Mouse (Mus musculus) limb, embryonic 11.5 days (tissue): ENCODE measurements around the gene Tmprss7. TPM values are rescaled to one million over a fixed set of nuclear protein-coding genes. Genes with fewer than 3 reads are reported as not detected.

ENCODE experiments used
- ATAC-seq: fragments of 200-750 bp; cut with Nextera tagmentation; 2 replicates; pipeline ENCODE4 v1.8.0; 2017; ENCODE audit warnings: low read depth; ENCODE audit not compliant: insufficient number of reproducible peaks, low FRiP score, low TSS enrichment
- DNase-seq: peaks from one replicate; pipeline ENCODE4 v3.0.0-alpha.2; 2015; ENCODE audit warnings: low spot score
- H3K27ac ChIP-seq: fragments of 300-500 bp; sonication (generic); replicated peaks from 2 replicates; pipeline ENCODE4 v1.5.1; 2014; ENCODE audit warnings: low read depth, mild to moderate bottlenecking, low read length
- H3K27me3 ChIP-seq: fragments of 300-500 bp; sonication (generic); 2 replicates; pipeline ENCODE4 v1.6.1; 2014; ENCODE audit warnings: mild to moderate bottlenecking, low read length, mixed read lengths; ENCODE audit not compliant: control insufficient read depth, insufficient read depth
- H3K36me3 ChIP-seq: fragments of 300-500 bp; sonication (generic); 2 replicates; pipeline ENCODE4 v1.6.1; 2014; ENCODE audit warnings: mild to moderate bottlenecking, low read length, moderate library complexity, mixed read lengths; ENCODE audit not compliant: control insufficient read depth, insufficient read depth
- H3K4me1 ChIP-seq: fragments of 300-500 bp; sonication (generic); 2 replicates; pipeline ENCODE4 v1.6.1; 2014; ENCODE audit warnings: low read length, mixed read lengths; ENCODE audit not compliant: control insufficient read depth, insufficient read depth
- H3K4me2 ChIP-seq: fragments of 300-500 bp; sonication (generic); 2 replicates; pipeline ENCODE4 v1.6.1; 2014; ENCODE audit warnings: low read depth, mild to moderate bottlenecking, moderate library complexity; ENCODE audit not compliant: severe bottlenecking
- H3K4me3 ChIP-seq: fragments of 300-500 bp; sonication (generic); 2 replicates; pipeline ENCODE4 v1.5.1; 2014; ENCODE audit warnings: low read depth, low read length
- H3K9ac ChIP-seq: fragments of 300-500 bp; sonication (generic); 2 replicates; pipeline ENCODE4 v1.6.1; 2014; ENCODE audit warnings: mild to moderate bottlenecking, low read length
- H3K9me3 ChIP-seq: fragments of 300-500 bp; sonication (generic); 2 replicates; pipeline ENCODE4 v1.6.1; 2016; ENCODE audit warnings: low read length; ENCODE audit not compliant: control insufficient read depth
- WGBS: fragments of 180-500 bp; shearing (Covaris S2); extraction: QIAGEN DNeasy Blood & Tissue Kit; methylation state at CpG from one replicate; pipeline ENCODE4 v1.1.7; 2014; 5-methylcytosine and 5-hydroxymethylcytosine counted together
- polyA plus RNA-seq: library from polyadenylated mRNA; unstranded; fragments of >200 nt; fragmentation: Nextera tagmentation; extraction: Ambion mirVana; gene quantifications from 2 replicates; pipeline ENCODE4 v1.2.1, GENCODE M21; 2014

Gene Tmprss7
- 0.21 and 0.37 TPM in 2 replicates for polyA plus RNA-seq

DNA sequence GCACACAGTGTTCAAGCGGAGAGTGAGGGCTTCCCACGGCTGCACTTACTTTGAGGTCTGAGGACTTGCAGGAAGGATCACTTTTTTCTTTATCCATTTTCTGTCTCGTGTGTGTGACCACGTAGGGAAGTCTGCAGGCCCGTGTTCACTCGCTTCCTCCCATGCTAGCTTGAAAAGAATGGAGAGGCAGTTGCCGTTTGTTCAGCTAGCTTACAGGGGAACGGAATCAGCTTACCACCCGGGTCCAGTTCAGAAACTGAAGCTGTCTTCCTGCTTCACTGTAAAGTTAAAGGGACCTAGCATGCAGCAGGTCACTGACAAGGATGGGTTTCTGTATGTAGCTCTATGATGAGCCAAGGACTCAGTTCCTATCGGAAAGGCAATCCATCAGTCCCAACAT is at the start of gene Tmprss7:
Gene Tmprss7, minus strand, starts transcription at position 101 of the 400 bp plus-strand sequence.
- H3K4me3 ChIP-seq = no peak within 1 kb of the TSS
- H3K4me2 ChIP-seq = no peak within 1 kb of the TSS
- no peak within 1 kb of the TSS for H3K9ac ChIP-seq
- H3K36me3 ChIP-seq = no peaks in the 10 kb centered on the region
- 80% methylated on average over 10 of the region's 10 CpGs for WGBS
- no peaks in the 10 kb centered on the region for H3K9me3 ChIP-seq
- no peak for DNase-seq
- no peaks in the 10 kb centered on the region for H3K27me3 ChIP-seq
- no peak within 1 kb of the TSS for H3K27ac ChIP-seq
- no peak for ATAC-seq
- H3K4me1 ChIP-seq = no peaks in the 10 kb centered on the region

DNA sequence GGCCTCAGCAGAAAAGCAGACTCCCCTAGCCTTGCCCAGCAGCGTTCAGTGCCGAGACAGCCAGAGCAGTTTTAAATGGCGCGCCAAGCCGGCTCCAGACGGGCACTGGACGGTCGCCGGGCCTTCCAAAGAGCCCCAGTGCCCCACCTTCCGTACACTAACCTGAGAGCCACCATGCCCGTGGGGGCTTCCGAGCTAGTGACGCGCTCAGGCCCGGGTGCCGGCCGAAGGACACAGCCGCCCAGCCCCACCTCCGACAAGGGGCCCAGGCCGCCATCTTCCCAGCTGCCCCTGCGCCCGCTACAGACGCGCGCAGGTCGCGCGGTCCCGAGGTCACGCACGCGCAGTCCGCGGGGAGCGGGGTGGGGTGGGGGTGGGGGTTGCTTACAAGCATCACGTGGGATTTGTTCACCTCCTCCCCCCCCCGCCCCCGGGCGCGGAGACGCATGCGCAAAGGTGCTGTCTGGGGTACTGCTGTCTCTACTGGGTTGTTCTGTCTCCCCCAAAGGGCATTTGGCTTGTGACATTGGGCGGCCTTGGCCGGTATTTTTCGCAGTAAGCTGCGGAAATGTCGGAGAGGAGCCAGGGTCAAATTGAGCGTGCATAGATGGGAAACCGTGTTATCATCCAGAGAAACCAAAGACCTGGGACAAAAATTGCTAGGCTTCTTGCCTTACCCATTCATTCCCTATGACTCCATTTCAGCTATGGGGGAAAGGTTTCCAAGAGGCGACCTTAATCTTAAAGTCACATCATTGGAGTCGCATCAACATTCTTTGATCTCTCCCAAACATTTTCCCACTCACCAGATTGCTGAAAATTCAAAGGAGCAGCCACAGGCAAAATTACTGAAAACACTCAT is 49.4 kb upstream of the Tmprss7 start, which contains the start of gene Abhd10:
Gene Abhd10, minus strand, starts transcription at position 341 of the 862 bp plus-strand sequence.
- Histone ChIP-seq H3K4me1 (peaks cover 2% of the 10 kb centered on the region; the same call in 1 of the 2 replicates), H3K4me3 (peak within 1 kb of the TSS; percentile 81), H3K4me2 (peak within 1 kb of the TSS; percentile 56), H3K36me3 (no peaks in the 10 kb centered on the region), H3K9ac (peak within 1 kb of the TSS; percentile 96), H3K9me3 (no peaks in the 10 kb centered on the region), H3K27me3 (no peaks in the 10 kb centered on the region), H3K27ac (peak within 1 kb of the TSS; percentile 87)
- ATAC-seq = peak; percentile 98
- under 1% methylated on average over 51 of the region's 51 CpGs for WGBS
- peak; percentile 98 for DNase-seq

DNA sequence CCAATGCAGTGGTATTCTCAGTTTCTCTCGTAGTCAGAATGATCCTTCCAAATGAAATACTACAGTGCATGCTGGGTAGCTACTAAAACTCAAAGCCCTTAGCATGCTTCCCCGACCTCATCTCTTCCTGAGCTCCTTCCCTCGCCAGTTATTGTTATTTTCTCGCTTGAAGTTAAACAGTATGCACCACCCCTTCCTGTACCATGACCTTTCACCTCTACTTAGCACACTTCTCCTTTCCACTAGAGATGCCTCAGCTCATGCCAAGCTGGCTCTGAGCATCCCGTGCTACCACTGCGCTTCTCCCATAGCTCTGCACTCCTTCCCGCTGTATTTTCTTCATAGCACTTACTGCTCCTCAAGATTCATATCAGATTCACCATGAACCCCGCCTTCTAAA is 44.4 kb upstream of the Tmprss7 start:
- no peak for DNase-seq
- Histone ChIP-seq H3K36me3 (peaks cover 14% of the 10 kb centered on the region; the same call in 1 of the 2 replicates), H3K4me3 (no peak overlapping the region), H3K4me2 (no peak overlapping the region), H3K27me3 (no peaks in the 10 kb centered on the region), H3K9ac (no peak overlapping the region), H3K4me1 (peaks cover 2% of the 10 kb centered on the region; the same call in 1 of the 2 replicates), H3K9me3 (no peaks in the 10 kb centered on the region), H3K27ac (no peak overlapping the region)
- WGBS = 91% methylated on average over 8 of the region's 8 CpGs
- ATAC-seq = no peak

DNA sequence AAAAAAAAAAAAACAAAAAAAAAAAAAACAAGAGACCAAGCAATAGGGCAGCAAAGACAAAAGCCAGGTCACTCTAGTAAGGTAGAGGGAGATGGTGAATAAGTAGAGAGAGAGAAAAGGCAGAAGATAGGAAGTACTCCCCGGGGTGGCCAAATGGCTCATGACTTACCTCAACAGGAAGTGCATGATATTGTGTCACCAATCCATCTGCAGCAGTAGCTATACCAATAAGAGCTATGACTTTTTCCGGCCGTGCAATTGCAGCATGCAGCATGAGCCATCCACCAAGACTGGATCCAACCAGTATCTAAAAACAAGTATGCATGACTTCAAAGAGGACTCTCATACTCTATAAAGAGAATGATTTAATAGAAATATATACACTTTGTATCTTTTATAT is 43.3 kb upstream of the Tmprss7 start:
- 93% methylated on average over 3 of the region's 3 CpGs for WGBS
- H3K27me3 ChIP-seq = no peaks in the 10 kb centered on the region
- H3K27ac ChIP-seq = no peak overlapping the region
- peaks cover 14% of the 10 kb centered on the region; the same call in 1 of the 2 replicates for H3K36me3 ChIP-seq
- H3K4me2 ChIP-seq = no peak overlapping the region
- DNase-seq = no peak
- H3K4me3 ChIP-seq = no peak overlapping the region
- H3K9ac ChIP-seq = no peak overlapping the region
- peaks cover 2% of the 10 kb centered on the region; the same call in 1 of the 2 replicates for H3K4me1 ChIP-seq
- ATAC-seq = no peak
- H3K9me3 ChIP-seq = no peaks in the 10 kb centered on the region

DNA sequence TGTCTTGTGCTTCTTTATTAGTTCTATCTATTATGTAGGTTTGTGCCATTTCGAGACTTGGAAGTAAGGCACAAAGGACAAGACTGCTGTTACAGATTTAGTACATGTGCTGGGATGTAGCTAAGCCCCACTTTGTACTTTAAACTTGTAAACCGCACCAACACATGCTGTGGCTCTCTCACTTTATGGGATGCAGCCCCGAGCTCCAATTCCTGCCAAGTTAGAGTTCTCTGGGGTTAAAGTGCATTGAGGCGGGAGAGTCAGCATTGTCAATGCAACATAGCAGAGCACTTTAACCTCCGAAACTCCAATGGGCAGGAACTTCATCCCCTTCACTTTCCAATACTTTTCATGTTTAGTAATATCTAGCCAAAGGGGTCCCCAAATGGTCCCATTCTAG is 35.7 kb upstream of the Tmprss7 start:
- 78% methylated on average over 5 of the region's 5 CpGs for WGBS
- no peak overlapping the region for H3K27ac ChIP-seq
- no peak overlapping the region for H3K4me3 ChIP-seq
- no peaks in the 10 kb centered on the region for H3K9me3 ChIP-seq
- H3K9ac ChIP-seq = no peak overlapping the region
- ATAC-seq (no peak), DNase-seq (no peak)
- peaks cover 7% of the 10 kb centered on the region for H3K4me1 ChIP-seq
- no peaks in the 10 kb centered on the region for H3K27me3 ChIP-seq
- H3K4me2 ChIP-seq = no peak overlapping the region
- H3K36me3 ChIP-seq = peaks cover 11% of the 10 kb centered on the region; the same call in 1 of the 2 replicates

DNA sequence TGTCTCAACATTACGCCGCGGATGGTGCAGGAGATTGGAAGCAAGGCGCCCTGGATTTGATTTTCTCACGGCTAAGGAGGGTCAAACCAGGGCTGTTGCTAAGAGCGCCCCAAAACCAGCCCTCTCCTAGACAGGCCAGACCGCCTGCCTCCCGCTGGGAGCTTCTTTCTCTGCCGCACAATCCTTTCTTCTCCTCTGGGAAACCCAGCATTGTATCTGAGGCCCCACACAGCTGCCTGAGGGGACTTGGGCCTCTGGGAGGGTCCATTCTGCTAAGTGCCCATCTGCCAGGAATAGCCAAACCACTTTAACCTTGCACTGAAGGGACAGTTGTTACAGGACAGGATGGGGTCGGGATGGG is 31.3 kb upstream of the Tmprss7 start:
- no peak overlapping the region for H3K27ac ChIP-seq

DNA sequence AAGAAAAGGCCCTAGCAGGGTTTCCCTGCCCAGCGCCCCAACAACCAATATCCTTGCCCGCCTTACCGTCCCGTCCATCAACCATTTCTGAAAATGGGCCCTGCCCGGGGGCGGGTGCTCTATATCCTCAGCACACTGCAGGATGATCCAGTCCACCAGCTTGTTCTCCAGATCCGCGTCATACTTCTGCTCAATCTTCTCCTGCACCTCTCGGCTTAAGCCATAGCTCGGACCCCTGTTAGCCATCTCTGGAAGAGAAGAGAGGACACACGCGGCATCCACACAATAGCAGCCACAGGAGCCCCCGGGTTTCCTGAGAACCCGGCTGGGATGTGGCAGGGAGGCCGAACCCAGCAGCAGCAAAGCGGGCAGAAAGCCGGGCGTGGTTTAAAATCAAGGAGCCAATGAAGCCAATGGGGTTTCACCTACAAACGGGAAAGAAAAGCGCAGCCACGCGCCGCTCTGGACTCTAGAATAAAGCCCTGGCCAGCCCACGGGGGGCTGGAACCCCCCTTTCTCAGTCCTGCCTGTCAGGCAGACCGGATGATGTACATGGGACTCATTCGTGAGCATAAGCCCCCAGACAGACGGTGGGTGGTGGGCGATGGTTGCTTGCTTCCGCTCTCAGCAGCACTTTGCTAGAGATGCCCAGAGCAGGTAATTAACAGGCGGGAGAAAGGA is 30.7 kb upstream of the Tmprss7 start, which contains the start of gene Tagln3:
Gene Tagln3, minus strand, starts transcription at position 548 of the 681 bp plus-strand sequence.
- ATAC-seq = peak; percentile 78
- Histone ChIP-seq H3K9me3 (no peaks in the 10 kb centered on the region), H3K4me3 (peak within 1 kb of the TSS; percentile 53), H3K4me1 (peaks cover 12% of the 10 kb centered on the region), H3K9ac (peak within 1 kb of the TSS; percentile 79), H3K27me3 (no peaks in the 10 kb centered on the region), H3K27ac (no peak within 1 kb of the TSS), H3K4me2 (peak within 1 kb of the TSS; percentile 91), H3K36me3 (no peaks in the 10 kb centered on the region)
- WGBS = 1% methylated on average over 30 of the region's 30 CpGs
- peak; percentile 81 for DNase-seq

More for the DNA sequence above, 31.3 kb upstream of the Tmprss7 start:
- 2% methylated on average over 10 of the region's 10 CpGs for WGBS
- Histone ChIP-seq H3K36me3 (peaks cover 2% of the 10 kb centered on the region; the same call in 1 of the 2 replicates), H3K9me3 (no peaks in the 10 kb centered on the region), H3K27me3 (no peaks in the 10 kb centered on the region), H3K9ac (peak overlapping the region; percentile 79), H3K4me2 (peak overlapping the region; percentile 91), H3K4me1 (peaks cover 12% of the 10 kb centered on the region), H3K4me3 (peak overlapping the region; percentile 53)
- DNase-seq (no peak), ATAC-seq (peak; percentile 50)

DNA sequence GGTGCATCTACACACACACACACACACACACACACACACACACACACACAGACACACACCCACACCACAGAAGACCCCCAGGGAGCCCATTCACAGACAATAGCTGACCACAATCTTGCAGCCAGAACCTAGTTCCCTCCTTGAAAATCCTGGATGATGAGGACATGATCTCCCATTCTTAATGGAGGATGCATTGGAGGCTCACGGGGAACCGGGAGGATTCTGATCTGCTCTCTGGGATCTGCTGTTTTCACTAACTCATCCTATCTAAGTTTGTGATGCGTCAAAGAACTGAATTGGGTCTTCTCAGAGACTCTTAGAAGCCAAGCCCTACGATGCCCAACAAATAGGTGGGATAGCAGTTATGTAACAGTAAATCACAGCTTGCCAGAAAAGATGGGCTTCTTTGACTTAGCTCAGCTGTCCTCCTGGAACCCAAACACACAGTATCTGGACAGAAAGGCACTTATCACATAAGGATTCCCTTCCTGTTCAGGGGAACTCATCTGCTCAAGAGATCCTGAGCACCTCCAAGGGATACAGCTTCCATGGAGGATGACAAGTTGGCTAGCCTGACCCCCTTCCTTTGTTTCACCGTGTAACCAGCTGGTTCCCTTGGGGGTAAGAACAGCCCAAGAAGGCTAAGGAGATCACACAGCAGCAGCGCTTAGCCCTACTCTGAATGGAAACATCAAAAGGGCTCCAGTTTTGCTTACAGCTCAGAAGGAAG is 29.9 kb upstream of the Tmprss7 start:
- ATAC-seq = no peak
- no peak overlapping the region for H3K27ac ChIP-seq
- no peaks in the 10 kb centered on the region for H3K27me3 ChIP-seq
- DNase-seq = no peak
- peaks cover 12% of the 10 kb centered on the region for H3K4me1 ChIP-seq
- no peaks in the 10 kb centered on the region for H3K36me3 ChIP-seq
- no peaks in the 10 kb centered on the region for H3K9me3 ChIP-seq
- H3K4me3 ChIP-seq = peak overlapping the region; percentile 53
- 60% methylated on average over 6 of the region's 6 CpGs for WGBS
- peak overlapping the region; percentile 79 for H3K9ac ChIP-seq
- peak overlapping the region; percentile 91 for H3K4me2 ChIP-seq
